7 mouse cellular contexts compared by ENCODE assay signal in genomic region chr9:90054371-90055145, GRCm38 (mm10). TPM values are rescaled to one million over a fixed set of nuclear protein-coding genes. Genes with fewer than 3 reads are reported as not detected.
DNase-seq lines count a peak whose midpoint lies in the region; ATAC-seq and TF ChIP-seq lines count a peak whose summit lies in the region.

No protein-coding gene starts in this region.

- no peaks in the 10 kb centered on the region for H3K36me3 ChIP-seq in heart, adult 2 months (ENCODE audit: control insufficient read depth, insufficient read depth, low read length)
- H3K36me3 ChIP-seq in liver, embryonic 16.5 days (ENCODE audit: control insufficient read depth, insufficient read depth) = no peaks in the 10 kb centered on the region
- H3K36me3 ChIP-seq in stomach, embryonic 16.5 days (ENCODE audit: control insufficient read depth, insufficient read depth, low read length) = no peaks in the 10 kb centered on the region

- peak overlapping the region; percentile 66 for H3K4me3 ChIP-seq in heart, adult 2 months
- H3K4me3 ChIP-seq in liver, embryonic 16.5 days (ENCODE audit: low read depth, low read length) = peak overlapping the region; percentile 58
- H3K4me3 ChIP-seq in stomach, embryonic 16.5 days (replicated peaks; ENCODE audit: low read length) = peak overlapping the region; percentile 63

- H3K4me1 ChIP-seq in heart, adult 2 months (ENCODE audit: control insufficient read depth, insufficient read depth, low read length) = no peaks in the 10 kb centered on the region
- no peaks in the 10 kb centered on the region for H3K4me1 ChIP-seq in liver, embryonic 16.5 days (ENCODE audit: control insufficient read depth, low read depth, low read length)
- H3K4me1 ChIP-seq in stomach, embryonic 16.5 days (ENCODE audit: control insufficient read depth, insufficient read depth, low read length) = no peaks in the 10 kb centered on the region

- TF ChIP-seq POLR2A in heart, adult 2 months (IDR thresholded peaks at IDR 0.05; ENCODE audit: insufficient read depth, low read depth, low read length) = peak; percentile 71

- TF ChIP-seq EP300 in heart, adult 2 months (IDR thresholded peaks at IDR 0.05; ENCODE audit: insufficient read depth, low read depth, low read length) = no peak

- peak overlapping the region; percentile 78 for H3K27ac ChIP-seq in heart, adult 2 months
- peak overlapping the region; percentile 73 for H3K27ac ChIP-seq in liver, embryonic 16.5 days (ENCODE audit: low read length)
- H3K27ac ChIP-seq in stomach, embryonic 16.5 days (ENCODE audit: low read length) = peak overlapping the region; percentile 55

- peak overlapping the region; percentile 42 for H3K4me2 ChIP-seq in liver, embryonic 16.5 days (ENCODE audit: low read depth, low read length)
- peak overlapping the region; percentile 89 for H3K4me2 ChIP-seq in stomach, embryonic 16.5 days (ENCODE audit: low read depth, low read length)

- under 1% methylated on average over 36 of the region's 37 CpGs for WGBS in heart, adult 2 months
- under 1% methylated on average over 37 of the region's 37 CpGs for whole genome bisulfite sequencing in liver, embryonic 16.5 days (ENCODE audit: insufficient replicate concordance)
- WGBS in stomach, embryonic 16.5 days = 2% methylated on average over 37 of the region's 37 CpGs

- H3K27me3 ChIP-seq in heart, adult 2 months (ENCODE audit: control insufficient read depth, insufficient read depth, low read length) = no peaks in the 10 kb centered on the region
- H3K27me3 ChIP-seq in liver, embryonic 16.5 days (ENCODE audit: control insufficient read depth, insufficient read depth, low read depth, low read length) = no peaks in the 10 kb centered on the region; the same call in none of the 2 replicates
- no peaks in the 10 kb centered on the region for H3K27me3 ChIP-seq in stomach, embryonic 16.5 days (ENCODE audit: control insufficient read depth, insufficient read depth, low read length)

- DNase-seq in adrenal gland, adult 18-20 months (ENCODE audit: low spot score in 2 of 2) = peak; percentile 72 to 78
- DNase-seq in embryo, embryonic 10.5 days (ENCODE audit: low spot score) = peak; percentile 81
- DNase-seq in heart, adult 2 months = peak; percentile 73 to 84
- peak; percentile 82 for DNase-seq in kidney, adult 18-20 months
- DNase-seq in neural tube, embryonic 10.5 days (ENCODE audit: extremely low spot score, low spot score) = peak; percentile 55

- peak overlapping the region; percentile 72 for H3K9ac ChIP-seq in heart, adult 2 months (ENCODE audit: low read depth, low read length)
- H3K9ac ChIP-seq in liver, embryonic 16.5 days (ENCODE audit: low read depth, low read length) = peak overlapping the region; percentile 55
- peak overlapping the region; percentile 80 for H3K9ac ChIP-seq in stomach, embryonic 16.5 days (ENCODE audit: low read length)

- peak; percentile 67 for TF ChIP-seq CTCF in heart, adult 2 months (IDR thresholded peaks at IDR 0.05)

- H3K79me2 ChIP-seq in heart, adult 2 months (replicated peaks; ENCODE audit: control insufficient read depth, insufficient read depth, low read length) = no peaks in the 10 kb centered on the region

- no peaks in the 10 kb centered on the region for H3K9me3 ChIP-seq in liver, embryonic 16.5 days (replicated peaks; ENCODE audit: control insufficient read depth, low read length)
- no peaks in the 10 kb centered on the region for H3K9me3 ChIP-seq in stomach, embryonic 16.5 days (replicated peaks; ENCODE audit: control insufficient read depth, low read length)

- intact Hi-C loops in heart, adult 2 months (cut with DNase I) = no loop called here

- ATAC-seq in liver, embryonic 16.5 days (ENCODE audit: low read depth) = peak; percentile 88
- peak; percentile 88 for ATAC-seq in stomach, embryonic 16.5 days (ENCODE audit: insufficient read depth, low FRiP score)

RNA-seq across cellular contexts. Expression of gene Ctsh, which starts 0.6 kb away (rescaled TPM):
- 100 to 1,000 TPM; 142 to 158 TPM for total RNA-seq in adrenal gland, adult 18-20 months (2021)
- total RNA-seq in heart, adult 2 months (2021) = 10 to 100 TPM; 47.9 to 51.4 TPM
- 30.7 and 50.6 TPM in 2 replicates for polyA plus RNA-seq in heart, adult 2 months (2012; rRNA removed)
- polyA plus RNA-seq in liver, embryonic 16.5 days (2015; fragmentation: Nextera tagmentation; extraction: Ambion mirVana) = 153 and 170 TPM in 2 replicates
- 100 and 121 TPM in 2 replicates for polyA plus RNA-seq in stomach, embryonic 16.5 days (2015; fragmentation: Nextera tagmentation; extraction: Ambion mirVana)

Comparison
In these comparisons a context has a peak if more than half of its experiments do, and no peak if none do; other contexts are left out.
1. Peak in every context shown above with its lines: DNase-seq, ATAC-seq, H3K4me3 ChIP-seq and H3K27ac ChIP-seq.